Mouse (Mus musculus): ENCODE results near the gene Polg2. TPM values are rescaled to one million over a fixed set of nuclear protein-coding genes. Genes with fewer than 3 reads are reported as not detected.

Gene Polg2
- polyA plus RNA-seq (2014; fragmentation: Nextera tagmentation; extraction: Ambion mirVana), result 8.9 and 9.1 TPM in 2 replicates

- H3K4me1 ChIP-seq (replicated peaks; ENCODE audit: control insufficient read depth, insufficient read depth, low read length), result 0 out of 2 replicates have a peak, but pooled peaks cover 5% of the 10 kb centered on the region
- no peaks in the 10 kb centered on the region for H3K9me3 ChIP-seq (ENCODE audit: control insufficient read depth, low read length)
- peaks cover 14% of the 10 kb centered on the region for H3K36me3 ChIP-seq (ENCODE audit: control insufficient read depth, insufficient read depth, low read length)
- peak; percentile 94 for DNase-seq (ENCODE audit: low spot score)
- 3% methylated on average over 30 of the region's 30 CpGs for WGBS
- H3K4me3 ChIP-seq (ENCODE audit: low read depth, low read length), result peak within 1 kb of the TSS; percentile 78
- peak within 1 kb of the TSS; percentile 91 for H3K9ac ChIP-seq (ENCODE audit: low read length)
- H3K4me2 ChIP-seq (ENCODE audit: low read depth, low read length, severe bottlenecking), result peak within 1 kb of the TSS; percentile 83
- ATAC-seq (replicated peaks; ENCODE audit: low FRiP score), result peak; percentile 98
- H3K27ac ChIP-seq (ENCODE audit: low read depth, low read length), result peak within 1 kb of the TSS; percentile 88
- H3K27me3 ChIP-seq (ENCODE audit: control insufficient read depth, insufficient read depth, low read length), result no peaks in the 10 kb centered on the region
Measured at GRCm38 (mm10) chr11:106779388-106780088, at the start of gene Polg2. TSS of gene Polg2 (minus strand) at chr11:106779537.

GRCm38 (mm10) chr11:106828079-106828478 lies 48.7 kb upstream of the Polg2 start:
- H3K36me3 ChIP-seq (ENCODE audit: control insufficient read depth, insufficient read depth, low read length), result no peaks in the 10 kb centered on the region; the same call in 1 of the 2 replicates
- no peak overlapping the region for H3K9ac ChIP-seq (ENCODE audit: low read length)
- H3K27me3 ChIP-seq (ENCODE audit: control insufficient read depth, insufficient read depth, low read length), result no peaks in the 10 kb centered on the region
- H3K27ac ChIP-seq (ENCODE audit: low read depth, low read length), result no peak overlapping the region
- no peak for DNase-seq (ENCODE audit: low spot score)
- no peak overlapping the region for H3K4me2 ChIP-seq (ENCODE audit: low read depth, low read length, severe bottlenecking)
- no peaks in the 10 kb centered on the region for H3K4me1 ChIP-seq (replicated peaks; ENCODE audit: control insufficient read depth, insufficient read depth, low read length)
- no peaks in the 10 kb centered on the region for H3K9me3 ChIP-seq (ENCODE audit: control insufficient read depth, low read length)
- WGBS, result 97% methylated on average over 7 of the region's 7 CpGs
- no peak for ATAC-seq (replicated peaks; ENCODE audit: low FRiP score)
- no peak overlapping the region for H3K4me3 ChIP-seq (ENCODE audit: low read depth, low read length)

- Histone ChIP-seq H3K4me2 (ENCODE audit: low read depth, low read length, severe bottlenecking) (no peak overlapping the region), H3K9me3 (ENCODE audit: control insufficient read depth, low read length) (no peaks in the 10 kb centered on the region), H3K27me3 (ENCODE audit: control insufficient read depth, insufficient read depth, low read length) (no peaks in the 10 kb centered on the region), H3K4me1 (replicated peaks; ENCODE audit: control insufficient read depth, insufficient read depth, low read length) (no peaks in the 10 kb centered on the region), H3K36me3 (ENCODE audit: control insufficient read depth, insufficient read depth, low read length) (no peaks in the 10 kb centered on the region; the same call in none of the 2 replicates), H3K4me3 (ENCODE audit: low read depth, low read length) (no peak overlapping the region), H3K27ac (ENCODE audit: low read depth, low read length) (no peak overlapping the region), H3K9ac (ENCODE audit: low read length) (no peak overlapping the region)
- DNase-seq (ENCODE audit: low spot score) (no peak), ATAC-seq (replicated peaks; ENCODE audit: low FRiP score) (no peak)
- 94% methylated on average over 10 of the region's 10 CpGs for WGBS
Measured at GRCm38 (mm10) chr11:106824403-106824802, 45.1 kb upstream of the Polg2 start.

- DNase-seq (ENCODE audit: low spot score), result no peak
- H3K4me3 ChIP-seq (ENCODE audit: low read depth, low read length), result no peak overlapping the region
- no peaks in the 10 kb centered on the region for H3K4me1 ChIP-seq (replicated peaks; ENCODE audit: control insufficient read depth, insufficient read depth, low read length)
- H3K4me2 ChIP-seq (ENCODE audit: low read depth, low read length, severe bottlenecking), result no peak overlapping the region
- WGBS, result 91% methylated on average over 8 of the region's 8 CpGs
- H3K27me3 ChIP-seq (ENCODE audit: control insufficient read depth, insufficient read depth, low read length), result no peaks in the 10 kb centered on the region
- H3K9ac ChIP-seq (ENCODE audit: low read length), result no peak overlapping the region
- H3K36me3 ChIP-seq (ENCODE audit: control insufficient read depth, insufficient read depth, low read length), result no peaks in the 10 kb centered on the region; the same call in none of the 2 replicates
- no peak for ATAC-seq (replicated peaks; ENCODE audit: low FRiP score)
- H3K27ac ChIP-seq (ENCODE audit: low read depth, low read length), result no peak overlapping the region
- no peaks in the 10 kb centered on the region for H3K9me3 ChIP-seq (ENCODE audit: control insufficient read depth, low read length)
Measured at GRCm38 (mm10) chr11:106823741-106824140, 44.4 kb upstream of the Polg2 start.

GRCm38 (mm10) chr11:106822911-106823310 lies 43.6 kb upstream of the Polg2 start:
- Histone ChIP-seq H3K27me3 (ENCODE audit: control insufficient read depth, insufficient read depth, low read length) (no peaks in the 10 kb centered on the region), H3K27ac (ENCODE audit: low read depth, low read length) (no peak overlapping the region), H3K4me3 (ENCODE audit: low read depth, low read length) (no peak overlapping the region), H3K4me1 (replicated peaks; ENCODE audit: control insufficient read depth, insufficient read depth, low read length) (no peaks in the 10 kb centered on the region), H3K9me3 (ENCODE audit: control insufficient read depth, low read length) (no peaks in the 10 kb centered on the region), H3K4me2 (ENCODE audit: low read depth, low read length, severe bottlenecking) (no peak overlapping the region), H3K36me3 (ENCODE audit: control insufficient read depth, insufficient read depth, low read length) (no peaks in the 10 kb centered on the region; the same call in none of the 2 replicates), H3K9ac (ENCODE audit: low read length) (no peak overlapping the region)
- WGBS, result 93% methylated on average over 5 of the region's 5 CpGs
- DNase-seq (ENCODE audit: low spot score) (no peak), ATAC-seq (replicated peaks; ENCODE audit: low FRiP score) (no peak)

- 92% methylated on average over 8 of the region's 8 CpGs for WGBS
- no peak overlapping the region for H3K9ac ChIP-seq (ENCODE audit: low read length)
- H3K27ac ChIP-seq (ENCODE audit: low read depth, low read length), result no peak overlapping the region
- ATAC-seq (replicated peaks; ENCODE audit: low FRiP score) (no peak), DNase-seq (ENCODE audit: low spot score) (no peak)
- no peaks in the 10 kb centered on the region for H3K4me1 ChIP-seq (replicated peaks; ENCODE audit: control insufficient read depth, insufficient read depth, low read length)
- no peaks in the 10 kb centered on the region for H3K27me3 ChIP-seq (ENCODE audit: control insufficient read depth, insufficient read depth, low read length)
- H3K36me3 ChIP-seq (ENCODE audit: control insufficient read depth, insufficient read depth, low read length), result no peaks in the 10 kb centered on the region; the same call in none of the 2 replicates
- no peaks in the 10 kb centered on the region for H3K9me3 ChIP-seq (ENCODE audit: control insufficient read depth, low read length)
- no peak overlapping the region for H3K4me2 ChIP-seq (ENCODE audit: low read depth, low read length, severe bottlenecking)
- no peak overlapping the region for H3K4me3 ChIP-seq (ENCODE audit: low read depth, low read length)
Measured at GRCm38 (mm10) chr11:106822491-106822890, 43.2 kb upstream of the Polg2 start.

GRCm38 (mm10) chr11:106821397-106821796 lies 42.1 kb upstream of the Polg2 start:
- no peak overlapping the region for H3K9ac ChIP-seq (ENCODE audit: low read length)
- H3K4me2 ChIP-seq (ENCODE audit: low read depth, low read length, severe bottlenecking), result no peak overlapping the region
- ATAC-seq (replicated peaks; ENCODE audit: low FRiP score), result no peak
- H3K27me3 ChIP-seq (ENCODE audit: control insufficient read depth, insufficient read depth, low read length), result no peaks in the 10 kb centered on the region
- 94% methylated on average over 6 of the region's 6 CpGs for WGBS
- no peaks in the 10 kb centered on the region for H3K4me1 ChIP-seq (replicated peaks; ENCODE audit: control insufficient read depth, insufficient read depth, low read length)
- DNase-seq (ENCODE audit: low spot score), result no peak
- no peak overlapping the region for H3K4me3 ChIP-seq (ENCODE audit: low read depth, low read length)
- no peak overlapping the region for H3K27ac ChIP-seq (ENCODE audit: low read depth, low read length)
- peaks cover 2% of the 10 kb centered on the region for H3K36me3 ChIP-seq (ENCODE audit: control insufficient read depth, insufficient read depth, low read length)
- no peaks in the 10 kb centered on the region for H3K9me3 ChIP-seq (ENCODE audit: control insufficient read depth, low read length)

GRCm38 (mm10) chr11:106820972-106821371 lies 41.6 kb upstream of the Polg2 start:
- WGBS, result 80% methylated on average over 4 of the region's 4 CpGs
- H3K27ac ChIP-seq (ENCODE audit: low read depth, low read length), result no peak overlapping the region
- DNase-seq (ENCODE audit: low spot score) (no peak), ATAC-seq (replicated peaks; ENCODE audit: low FRiP score) (no peak)
- no peaks in the 10 kb centered on the region for H3K9me3 ChIP-seq (ENCODE audit: control insufficient read depth, low read length)
- peaks cover 3% of the 10 kb centered on the region for H3K36me3 ChIP-seq (ENCODE audit: control insufficient read depth, insufficient read depth, low read length)
- H3K4me2 ChIP-seq (ENCODE audit: low read depth, low read length, severe bottlenecking), result no peak overlapping the region
- H3K4me3 ChIP-seq (ENCODE audit: low read depth, low read length), result no peak overlapping the region
- no peak overlapping the region for H3K9ac ChIP-seq (ENCODE audit: low read length)
- no peaks in the 10 kb centered on the region for H3K4me1 ChIP-seq (replicated peaks; ENCODE audit: control insufficient read depth, insufficient read depth, low read length)
- no peaks in the 10 kb centered on the region for H3K27me3 ChIP-seq (ENCODE audit: control insufficient read depth, insufficient read depth, low read length)

- Histone ChIP-seq H3K4me3 (ENCODE audit: low read depth, low read length) (no peak overlapping the region), H3K36me3 (ENCODE audit: control insufficient read depth, insufficient read depth, low read length) (peaks cover 3% of the 10 kb centered on the region), H3K4me2 (ENCODE audit: low read depth, low read length, severe bottlenecking) (no peak overlapping the region), H3K27ac (ENCODE audit: low read depth, low read length) (no peak overlapping the region), H3K9me3 (ENCODE audit: control insufficient read depth, low read length) (no peaks in the 10 kb centered on the region), H3K9ac (ENCODE audit: low read length) (no peak overlapping the region), H3K27me3 (ENCODE audit: control insufficient read depth, insufficient read depth, low read length) (no peaks in the 10 kb centered on the region), H3K4me1 (replicated peaks; ENCODE audit: control insufficient read depth, insufficient read depth, low read length) (no peaks in the 10 kb centered on the region)
- DNase-seq (ENCODE audit: low spot score), result no peak
- no peak for ATAC-seq (replicated peaks; ENCODE audit: low FRiP score)
- 92% methylated on average over 6 of the region's 6 CpGs for WGBS
Measured at GRCm38 (mm10) chr11:106820252-106820651, 40.9 kb upstream of the Polg2 start.

Data from forebrain, embryonic 11.5 days (tissue).